In the genomic region with DNA sequence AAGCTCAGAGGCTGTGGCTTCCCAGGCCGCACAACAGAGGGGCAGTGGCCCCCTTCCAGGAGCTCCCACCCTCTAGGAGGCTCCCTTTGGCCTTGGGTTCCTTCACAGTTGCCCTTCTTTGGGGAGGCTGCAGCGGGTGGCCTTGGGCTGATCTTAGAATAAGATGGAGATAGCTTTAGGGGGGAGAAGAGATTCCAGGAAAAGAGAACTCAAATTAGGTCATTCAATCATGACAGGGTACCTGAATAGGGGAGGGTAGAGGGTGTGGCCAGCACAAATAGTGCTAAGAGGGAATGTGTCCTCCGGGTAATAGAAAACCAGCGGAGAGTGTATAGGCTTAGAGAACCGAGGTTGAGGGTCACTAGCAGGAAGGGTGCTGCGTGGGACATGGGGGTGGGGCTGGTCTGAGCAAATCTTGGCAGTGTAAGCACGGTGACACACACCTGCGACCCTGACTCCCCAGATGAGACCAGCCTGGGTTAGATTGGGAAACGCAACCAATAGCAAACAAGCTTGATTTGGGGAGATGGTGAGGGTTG, we compare ENCODE assay signal across 8 mouse cellular contexts. TPM values are rescaled to one million over a fixed set of nuclear protein-coding genes. Genes with fewer than 3 reads are reported as not detected.
DNase-seq lines count a peak whose midpoint lies in the region; ATAC-seq lines count a peak whose summit lies in the region.

No protein-coding gene starts in this region.

- H3K4me1 ChIP-seq in limb, embryonic 10.5 days: peaks cover 89% of the 10 kb centered on the region
- H3K4me1 ChIP-seq in stomach, embryonic 14.5 days (ENCODE audit: control insufficient read depth, insufficient read depth, low read length): peaks cover 51% of the 10 kb centered on the region

- no peaks in the 10 kb centered on the region for H3K9me3 ChIP-seq in limb, embryonic 10.5 days (replicated peaks)
- H3K9me3 ChIP-seq in stomach, embryonic 14.5 days (ENCODE audit: control insufficient read depth, low read depth, low read length): no peaks in the 10 kb centered on the region

- peak overlapping the region; percentile 50 for H3K4me3 ChIP-seq in limb, embryonic 10.5 days
- peak overlapping the region; percentile 20 for H3K4me3 ChIP-seq in stomach, embryonic 14.5 days (ENCODE audit: low read depth, low read length)

- peaks cover 61% of the 10 kb centered on the region for H3K27me3 ChIP-seq in limb, embryonic 10.5 days (ENCODE audit: low read depth, poor library complexity, severe bottlenecking)
- no peaks in the 10 kb centered on the region for H3K27me3 ChIP-seq in stomach, embryonic 14.5 days (ENCODE audit: control insufficient read depth, insufficient read depth, low read length)

- peak overlapping the region; percentile 87 for H3K27ac ChIP-seq in limb, embryonic 10.5 days
- H3K27ac ChIP-seq in stomach, embryonic 14.5 days (ENCODE audit: low read length): peak overlapping the region; percentile 76

- peaks cover 8% of the 10 kb centered on the region for H3K36me3 ChIP-seq in limb, embryonic 10.5 days
- no peaks in the 10 kb centered on the region for H3K36me3 ChIP-seq in stomach, embryonic 14.5 days (ENCODE audit: control insufficient read depth, insufficient read depth, low read length)

- peak; percentile 80 for DNase-seq in adrenal gland, adult 2 months
- no peak for DNase-seq in adrenal gland, postnatal 4 days (ENCODE audit: low spot score in 2 of 2)
- DNase-seq in ovary, postnatal 36 days (ENCODE audit: low spot score): peak; percentile 57
- no peak for DNase-seq in ovary, postnatal 14 days (ENCODE audit: low spot score)
- peak; percentile 52 for DNase-seq in limb, embryonic 10.5 days (ENCODE audit: low spot score)
- DNase-seq in urinary bladder, postnatal 25 days (ENCODE audit: low spot score): no peak
- no peak for DNase-seq in thymus, postnatal 10 days (ENCODE audit: low spot score in 2 of 2)

- ATAC-seq in stomach, embryonic 14.5 days (ENCODE audit: insufficient number of reproducible peaks, insufficient read depth, low FRiP score, low read depth): no peak

- H3K9ac ChIP-seq in stomach, embryonic 14.5 days (replicated peaks; ENCODE audit: low read depth, low read length): no peak overlapping the region; the same call in 1 of the 2 replicates

- H3K4me2 ChIP-seq in stomach, embryonic 14.5 days (replicated peaks; ENCODE audit: low read depth, low read length): peak overlapping the region; percentile 45

- 3% methylated on average over 9 of the region's 9 CpGs for WGBS in limb, embryonic 10.5 days
- 11% methylated on average over 9 of the region's 9 CpGs for WGBS in stomach, embryonic 14.5 days

RNA-seq across cellular contexts. Expression of gene Tle2, which starts 2.2 kb away (rescaled TPM):
- total RNA-seq in adrenal gland, adult 2 months (2021): 10 to 100 TPM; 50.4 to 51.0 TPM
- 417 and 691 TPM in 2 replicates for polyA plus RNA-seq in adrenal gland, adult 2 months (2012; rRNA removed)
- total RNA-seq in adrenal gland, postnatal 4 days (2021): 10 to 100 TPM; 24.9 to 30.4 TPM
- 17.1 and 28.2 TPM in 2 replicates for polyA plus RNA-seq in limb, embryonic 10.5 days (2016; fragmentation: Nextera tagmentation; extraction: Ambion mirVana)
- polyA plus RNA-seq in stomach, embryonic 14.5 days (2014; fragmentation: Nextera tagmentation; extraction: Ambion mirVana): 17.7 and 19.1 TPM in 2 replicates

RNA-seq across cellular contexts. Expression of gene Aes, which starts 12.9 kb away (rescaled TPM):
- 1,000 to 10,000 TPM; 1,028 to 1,195 TPM for total RNA-seq in adrenal gland, adult 2 months (2021)
- polyA plus RNA-seq in adrenal gland, adult 2 months (2012; rRNA removed): 3,784 and 4,442 TPM in 2 replicates
- 100 to 1,000 TPM; 639 to 647 TPM for total RNA-seq in adrenal gland, postnatal 4 days (2021)
- 337 and 432 TPM in 2 replicates for polyA plus RNA-seq in limb, embryonic 10.5 days (2016; fragmentation: Nextera tagmentation; extraction: Ambion mirVana)
- polyA plus RNA-seq in stomach, embryonic 14.5 days (2014; fragmentation: Nextera tagmentation; extraction: Ambion mirVana): 363 and 388 TPM in 2 replicates

RNA-seq across cellular contexts. Expression of gene Gna11, which starts 27.2 kb away (rescaled TPM):
- 10 to 100 TPM; 76.6 to 86.0 TPM for total RNA-seq in adrenal gland, adult 2 months (2021)
- polyA plus RNA-seq in adrenal gland, adult 2 months (2012; rRNA removed): 122 and 124 TPM in 2 replicates
- total RNA-seq in adrenal gland, postnatal 4 days (2021): 10 to 100 TPM; 74.2 to 74.4 TPM
- 88.5 and 91.5 TPM in 2 replicates for polyA plus RNA-seq in limb, embryonic 10.5 days (2016; fragmentation: Nextera tagmentation; extraction: Ambion mirVana)
- 86.2 and 89.3 TPM in 2 replicates for polyA plus RNA-seq in stomach, embryonic 14.5 days (2014; fragmentation: Nextera tagmentation; extraction: Ambion mirVana)

RNA-seq across cellular contexts. Expression of gene Tle6, which starts 28.7 kb away (rescaled TPM):
- total RNA-seq in adrenal gland, adult 2 months (2021): 10 to 100 TPM; 24.0 to 59.6 TPM
- polyA plus RNA-seq in adrenal gland, adult 2 months (2012; rRNA removed): 49.5 and 90.8 TPM in 2 replicates
- total RNA-seq in adrenal gland, postnatal 4 days (2021): 10 to 100 TPM; 12.8 to 20.2 TPM
- 12.6 and 15.5 TPM in 2 replicates for polyA plus RNA-seq in limb, embryonic 10.5 days (2016; fragmentation: Nextera tagmentation; extraction: Ambion mirVana)
- polyA plus RNA-seq in stomach, embryonic 14.5 days (2014; fragmentation: Nextera tagmentation; extraction: Ambion mirVana): 14.3 and 18.2 TPM in 2 replicates

RNA-seq across cellular contexts. Expression of gene BC025920, which starts 33.9 kb away (rescaled TPM):
- total RNA-seq in adrenal gland, adult 2 months (2021): 1 to 10 TPM; 1.1 to 2.3 TPM
- 0.26 and 0.59 TPM in 2 replicates for polyA plus RNA-seq in adrenal gland, adult 2 months (2012; rRNA removed)
- 1 to 10 TPM; 1.1 to 2.1 TPM for total RNA-seq in adrenal gland, postnatal 4 days (2021)
- polyA plus RNA-seq in limb, embryonic 10.5 days (2016; fragmentation: Nextera tagmentation; extraction: Ambion mirVana): 1.4 TPM in 2 replicates
- polyA plus RNA-seq in stomach, embryonic 14.5 days (2014; fragmentation: Nextera tagmentation; extraction: Ambion mirVana): 0.57 and 0.69 TPM in 2 replicates

Comparison
In these comparisons a context has a peak if more than half of its experiments do, and no peak if none do; other contexts are left out.
1. DNase-seq: peak in adrenal gland, adult 2 months (single experiment), ovary, postnatal 36 days (single experiment) and limb, embryonic 10.5 days (single experiment); none in adrenal gland, postnatal 4 days (0 of 2), ovary, postnatal 14 days (single experiment), urinary bladder, postnatal 25 days (single experiment) and thymus, postnatal 10 days (0 of 2).
2. RNA of gene Tle2, which starts 2.2 kb away (polyA plus RNA-seq): 417 to 691 TPM in adrenal gland, adult 2 months; 17.1 to 28.2 TPM in limb, embryonic 10.5 days and 17.7 to 19.1 TPM in stomach, embryonic 14.5 days; every median in the first group is over 10 times any median in the second.